Mouse (Mus musculus): Measurements from ENCODE around the gene Adprh. TPM values are rescaled to one million over a fixed set of nuclear protein-coding genes. Genes with fewer than 3 reads are reported as not detected.

Gene Adprh
- polyA plus RNA-seq, 1 experiment, result 20.2 TPM

GRCm38 (mm10) chr16:38455511-38456418 is 3.3 kb upstream of the Adprh start, which contains the start of gene Cd80:
Gene Cd80, plus strand, starts transcription at chr16:38455561.
- H3K4me1 ChIP-seq (ENCODE audit: control insufficient read depth, insufficient read depth, insufficient read length, low read length), result peaks cover 8% of the 10 kb centered on the region; the same call in 1 of the 2 replicates
- no peaks in the 10 kb centered on the region for H3K27me3 ChIP-seq (ENCODE audit: control insufficient read depth, insufficient read depth, low read length)
- no peaks in the 10 kb centered on the region for H3K36me3 ChIP-seq (ENCODE audit: control insufficient read depth, insufficient read depth, low read length)
- H3K27ac ChIP-seq (ENCODE audit: insufficient read depth, low read depth, low read length), result no peak within 1 kb of the TSS
- TF ChIP-seq POLR2A (IDR thresholded peaks at IDR 0.05; ENCODE audit: low read depth, low read length), result no peak
- TF ChIP-seq CTCF (IDR thresholded peaks at IDR 0.05; ENCODE audit: extremely low read depth, insufficient read length, insufficient replicate concordance, low read depth, low read length), result no peak
- 78% methylated on average over 17 of the region's 17 CpGs for WGBS
- no peak within 1 kb of the TSS for H3K4me3 ChIP-seq (ENCODE audit: low read depth, low read length)

GRCm38 (mm10) chr16:38454533-38455254 is 2.2 kb upstream of the Adprh start:
- TF ChIP-seq POLR2A (IDR thresholded peaks at IDR 0.05; ENCODE audit: low read depth, low read length), result no peak
- no peak for TF ChIP-seq CTCF (IDR thresholded peaks at IDR 0.05; ENCODE audit: extremely low read depth, insufficient read length, insufficient replicate concordance, low read depth, low read length)
- Histone ChIP-seq H3K4me3 (ENCODE audit: low read depth, low read length) (no peak overlapping the region), H3K27ac (ENCODE audit: insufficient read depth, low read depth, low read length) (no peak overlapping the region), H3K36me3 (ENCODE audit: control insufficient read depth, insufficient read depth, low read length) (peaks cover 3% of the 10 kb centered on the region; the same call in 1 of the 2 replicates), H3K4me1 (ENCODE audit: control insufficient read depth, insufficient read depth, insufficient read length, low read length) (peaks cover 8% of the 10 kb centered on the region; the same call in 1 of the 2 replicates), H3K27me3 (ENCODE audit: control insufficient read depth, insufficient read depth, low read length) (no peaks in the 10 kb centered on the region)
- WGBS, result 81% methylated on average over 11 of the region's 11 CpGs

GRCm38 (mm10) chr16:38453952-38454351 is 1.4 kb upstream of the Adprh start:
- no peak for TF ChIP-seq CTCF (IDR thresholded peaks at IDR 0.05; ENCODE audit: extremely low read depth, insufficient read length, insufficient replicate concordance, low read depth, low read length)
- TF ChIP-seq POLR2A (IDR thresholded peaks at IDR 0.05; ENCODE audit: low read depth, low read length), result no peak
- no peaks in the 10 kb centered on the region for H3K27me3 ChIP-seq (ENCODE audit: control insufficient read depth, insufficient read depth, low read length)
- H3K4me1 ChIP-seq (ENCODE audit: control insufficient read depth, insufficient read depth, insufficient read length, low read length), result peaks cover 8% of the 10 kb centered on the region; the same call in 1 of the 2 replicates
- WGBS, result 93% methylated on average over 4 of the region's 4 CpGs
- H3K27ac ChIP-seq (ENCODE audit: insufficient read depth, low read depth, low read length), result no peak overlapping the region
- H3K36me3 ChIP-seq (ENCODE audit: control insufficient read depth, insufficient read depth, low read length), result peaks cover 3% of the 10 kb centered on the region; the same call in 1 of the 2 replicates
- no peak overlapping the region for H3K4me3 ChIP-seq (ENCODE audit: low read depth, low read length)

DNA sequence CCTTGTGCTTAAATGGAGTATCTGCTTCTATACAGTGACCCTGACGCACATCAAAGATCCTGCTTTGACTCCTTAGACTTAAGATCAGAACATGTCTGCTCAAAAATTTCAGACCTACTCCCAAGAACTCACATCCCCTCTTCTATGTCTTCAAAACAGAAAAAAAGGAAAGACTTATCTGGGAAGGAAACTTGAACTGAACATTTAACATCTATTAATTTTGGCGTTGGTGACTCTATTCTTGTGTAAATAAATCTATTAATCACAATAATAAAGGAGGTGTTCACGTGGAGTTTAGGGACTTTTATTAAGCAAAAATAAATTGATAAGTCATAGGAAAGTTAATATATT is 675 bp upstream of the Adprh start:
- WGBS, result 15% methylated on average over 3 of the region's 3 CpGs
- Histone ChIP-seq H3K27ac (ENCODE audit: insufficient read depth, low read depth, low read length) (peak overlapping the region; percentile 82), H3K36me3 (ENCODE audit: control insufficient read depth, insufficient read depth, low read length) (peaks cover 4% of the 10 kb centered on the region; the same call in 1 of the 2 replicates), H3K4me3 (ENCODE audit: low read depth, low read length) (peak overlapping the region; percentile 92), H3K4me1 (ENCODE audit: control insufficient read depth, insufficient read depth, insufficient read length, low read length) (peaks cover 5% of the 10 kb centered on the region; the same call in 1 of the 2 replicates), H3K27me3 (ENCODE audit: control insufficient read depth, insufficient read depth, low read length) (no peaks in the 10 kb centered on the region)
- no peak for TF ChIP-seq POLR2A (IDR thresholded peaks at IDR 0.05; ENCODE audit: low read depth, low read length)
- no peak for TF ChIP-seq CTCF (IDR thresholded peaks at IDR 0.05; ENCODE audit: extremely low read depth, insufficient read length, insufficient replicate concordance, low read depth, low read length)

- TF ChIP-seq POLR2A (IDR thresholded peaks at IDR 0.05; ENCODE audit: low read depth, low read length) (no peak), CTCF (IDR thresholded peaks at IDR 0.05; ENCODE audit: extremely low read depth, insufficient read length, insufficient replicate concordance, low read depth, low read length) (no peak)
- Histone ChIP-seq H3K4me1 (ENCODE audit: control insufficient read depth, insufficient read depth, insufficient read length, low read length) (peaks cover 5% of the 10 kb centered on the region; the same call in 1 of the 2 replicates), H3K36me3 (ENCODE audit: control insufficient read depth, insufficient read depth, low read length) (peaks cover 8% of the 10 kb centered on the region), H3K4me3 (ENCODE audit: low read depth, low read length) (peak overlapping the region; percentile 92), H3K27me3 (ENCODE audit: control insufficient read depth, insufficient read depth, low read length) (no peaks in the 10 kb centered on the region), H3K27ac (ENCODE audit: insufficient read depth, low read depth, low read length) (peak overlapping the region; percentile 51; the same call in 1 of the 2 replicates)
- WGBS, result 43% methylated on average over 12 of the region's 12 CpGs
These were observed 890 bp downstream of the Adprh start for GRCm38 (mm10) chr16:38451421-38452205.

- WGBS, result 90% methylated on average over 7 of the region's 7 CpGs
- no peak overlapping the region for H3K27ac ChIP-seq (ENCODE audit: insufficient read depth, low read depth, low read length)
- H3K36me3 ChIP-seq (ENCODE audit: control insufficient read depth, insufficient read depth, low read length), result peaks cover 10% of the 10 kb centered on the region
- no peaks in the 10 kb centered on the region for H3K27me3 ChIP-seq (ENCODE audit: control insufficient read depth, insufficient read depth, low read length)
- TF ChIP-seq CTCF (IDR thresholded peaks at IDR 0.05; ENCODE audit: extremely low read depth, insufficient read length, insufficient replicate concordance, low read depth, low read length) (no peak), POLR2A (IDR thresholded peaks at IDR 0.05; ENCODE audit: low read depth, low read length) (no peak)
- H3K4me1 ChIP-seq (ENCODE audit: control insufficient read depth, insufficient read depth, insufficient read length, low read length), result peaks cover 5% of the 10 kb centered on the region
- H3K4me3 ChIP-seq (ENCODE audit: low read depth, low read length), result no peak overlapping the region
These were observed 1.8 kb downstream of the Adprh start for GRCm38 (mm10) chr16:38450707-38451106.
